Mouse (Mus musculus): Measurements from ENCODE around the gene Tnrc6a. TPM values are rescaled to one million over a fixed set of nuclear protein-coding genes. Genes with fewer than 3 reads are reported as not detected.

Gene Tnrc6a
- polyA plus RNA-seq, 1 experiment: 84.5 TPM

- DNase-seq: no peak
- no peak overlapping the region for H3K27ac ChIP-seq (ENCODE audit: control insufficient read depth, insufficient read depth, low read length)
- WGBS: 74% methylated on average over 13 of the region's 13 CpGs
Observed at GRCm38 (mm10) chr7:123108058-123109055, 15.3 kb upstream of the Tnrc6a start.

GRCm38 (mm10) chr7:123109361-123110000, 14.2 kb upstream of the Tnrc6a start:
- no peak overlapping the region for H3K27ac ChIP-seq (ENCODE audit: control insufficient read depth, insufficient read depth, low read length)
- H3K27me3 ChIP-seq (ENCODE audit: control insufficient read depth, insufficient read depth, low read length): no peaks in the 10 kb centered on the region
- 87% methylated on average over 7 of the region's 7 CpGs for WGBS
- TF ChIP-seq POLR2A (IDR thresholded peaks at IDR 0.05; ENCODE audit: control insufficient read depth, extremely low read depth, insufficient read depth, low read length, poor library complexity): no peak
- TF ChIP-seq CTCF (IDR thresholded peaks at IDR 0.05; ENCODE audit: borderline replicate concordance, control insufficient read depth, extremely low read depth, insufficient read depth, low read length, poor library complexity): no peak
- DNase-seq: no peak
- no peaks in the 10 kb centered on the region for H3K36me3 ChIP-seq (ENCODE audit: control insufficient read depth, insufficient read depth, low read length)
- no peaks in the 10 kb centered on the region for H3K4me1 ChIP-seq (replicated peaks; ENCODE audit: control insufficient read depth, insufficient read depth, low read length)
- H3K4me3 ChIP-seq (ENCODE audit: control insufficient read depth, insufficient read depth, low read length): no peak overlapping the region

More at GRCm38 (mm10) chr7:123108058-123109055, 15.3 kb upstream of the Tnrc6a start:
- TF ChIP-seq CTCF (IDR thresholded peaks at IDR 0.05; ENCODE audit: borderline replicate concordance, control insufficient read depth, extremely low read depth, insufficient read depth, low read length, poor library complexity): no peak
- TF ChIP-seq POLR2A (IDR thresholded peaks at IDR 0.05; ENCODE audit: control insufficient read depth, extremely low read depth, insufficient read depth, low read length, poor library complexity): no peak
- Histone ChIP-seq H3K36me3 (ENCODE audit: control insufficient read depth, insufficient read depth, low read length) (no peaks in the 10 kb centered on the region), H3K4me3 (ENCODE audit: control insufficient read depth, insufficient read depth, low read length) (no peak overlapping the region), H3K27me3 (ENCODE audit: control insufficient read depth, insufficient read depth, low read length) (no peaks in the 10 kb centered on the region), H3K4me1 (replicated peaks; ENCODE audit: control insufficient read depth, insufficient read depth, low read length) (no peaks in the 10 kb centered on the region)

DNA sequence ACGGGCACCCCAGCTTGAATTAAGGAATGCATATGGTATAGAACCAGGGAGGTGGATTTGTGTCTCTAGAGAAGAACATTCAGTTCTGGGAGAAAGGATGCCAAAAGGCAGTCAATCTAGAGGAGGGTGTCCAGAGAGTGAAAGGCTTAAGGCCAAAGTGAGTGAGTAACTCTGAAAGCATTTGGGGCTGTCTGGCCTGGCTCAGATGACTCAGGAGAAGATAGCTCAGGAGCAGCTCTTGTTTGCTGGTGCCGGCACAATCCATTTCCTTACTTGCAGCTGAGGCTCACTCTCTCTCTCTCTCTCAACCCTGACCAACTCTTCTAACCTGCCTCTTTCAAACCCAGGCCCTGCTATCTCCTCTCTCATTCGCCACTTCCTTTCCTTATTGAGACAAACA, 13.6 kb upstream of the Tnrc6a start:
- no peak overlapping the region for H3K4me3 ChIP-seq (ENCODE audit: control insufficient read depth, insufficient read depth, low read length)
- WGBS: 79% methylated on average over 3 of the region's 3 CpGs
- no peaks in the 10 kb centered on the region for H3K4me1 ChIP-seq (replicated peaks; ENCODE audit: control insufficient read depth, insufficient read depth, low read length)
- no peaks in the 10 kb centered on the region for H3K27me3 ChIP-seq (ENCODE audit: control insufficient read depth, insufficient read depth, low read length)
- DNase-seq: no peak
- no peak overlapping the region for H3K27ac ChIP-seq (ENCODE audit: control insufficient read depth, insufficient read depth, low read length)
- TF ChIP-seq CTCF (IDR thresholded peaks at IDR 0.05; ENCODE audit: borderline replicate concordance, control insufficient read depth, extremely low read depth, insufficient read depth, low read length, poor library complexity): no peak
- TF ChIP-seq POLR2A (IDR thresholded peaks at IDR 0.05; ENCODE audit: control insufficient read depth, extremely low read depth, insufficient read depth, low read length, poor library complexity): no peak
- no peaks in the 10 kb centered on the region for H3K36me3 ChIP-seq (ENCODE audit: control insufficient read depth, insufficient read depth, low read length)

- Histone ChIP-seq H3K27me3 (ENCODE audit: control insufficient read depth, insufficient read depth, low read length) (no peaks in the 10 kb centered on the region), H3K4me3 (ENCODE audit: control insufficient read depth, insufficient read depth, low read length) (no peak overlapping the region), H3K4me1 (replicated peaks; ENCODE audit: control insufficient read depth, insufficient read depth, low read length) (no peaks in the 10 kb centered on the region), H3K36me3 (ENCODE audit: control insufficient read depth, insufficient read depth, low read length) (no peaks in the 10 kb centered on the region), H3K27ac (ENCODE audit: control insufficient read depth, insufficient read depth, low read length) (no peak overlapping the region)
- no peak for DNase-seq
- WGBS: 90% methylated on average over 6 of the region's 6 CpGs
- no peak for TF ChIP-seq CTCF (IDR thresholded peaks at IDR 0.05; ENCODE audit: borderline replicate concordance, control insufficient read depth, extremely low read depth, insufficient read depth, low read length, poor library complexity)
Observed at GRCm38 (mm10) chr7:123113590-123113989, 10.1 kb upstream of the Tnrc6a start.

GRCm38 (mm10) chr7:123116799-123117198, 6.9 kb upstream of the Tnrc6a start:
- no peaks in the 10 kb centered on the region for H3K4me1 ChIP-seq (replicated peaks; ENCODE audit: control insufficient read depth, insufficient read depth, low read length)
- H3K27ac ChIP-seq (ENCODE audit: control insufficient read depth, insufficient read depth, low read length): no peak overlapping the region
- DNase-seq: no peak
- TF ChIP-seq CTCF (IDR thresholded peaks at IDR 0.05; ENCODE audit: borderline replicate concordance, control insufficient read depth, extremely low read depth, insufficient read depth, low read length, poor library complexity) (no peak), POLR2A (IDR thresholded peaks at IDR 0.05; ENCODE audit: control insufficient read depth, extremely low read depth, insufficient read depth, low read length, poor library complexity) (no peak)
- 80% methylated on average over 12 of the region's 12 CpGs for WGBS
- H3K36me3 ChIP-seq (ENCODE audit: control insufficient read depth, insufficient read depth, low read length): no peaks in the 10 kb centered on the region
- H3K4me3 ChIP-seq (ENCODE audit: control insufficient read depth, insufficient read depth, low read length): no peak overlapping the region
- H3K27me3 ChIP-seq (ENCODE audit: control insufficient read depth, insufficient read depth, low read length): no peaks in the 10 kb centered on the region

DNA sequence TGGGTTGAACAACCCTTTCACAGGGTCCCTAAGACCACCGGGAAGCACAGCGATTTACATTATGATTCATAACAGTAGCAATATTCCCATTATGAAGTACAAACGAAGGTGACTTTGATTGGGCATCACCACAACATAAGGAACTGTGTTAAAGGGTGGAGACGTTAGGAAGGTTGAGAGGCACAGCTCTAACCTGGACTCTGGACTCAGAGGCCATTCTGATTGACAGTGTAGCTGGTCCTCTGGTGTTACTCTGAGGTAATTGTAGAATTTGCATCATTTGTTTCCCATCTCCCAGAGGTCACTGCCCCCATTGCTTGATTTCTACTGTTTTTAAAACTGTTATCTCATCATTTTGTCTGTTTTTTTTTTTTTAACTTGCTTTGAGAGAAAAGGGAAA, 6.5 kb upstream of the Tnrc6a start:
- Histone ChIP-seq H3K27me3 (ENCODE audit: control insufficient read depth, insufficient read depth, low read length) (no peaks in the 10 kb centered on the region), H3K36me3 (ENCODE audit: control insufficient read depth, insufficient read depth, low read length) (no peaks in the 10 kb centered on the region), H3K4me1 (replicated peaks; ENCODE audit: control insufficient read depth, insufficient read depth, low read length) (no peaks in the 10 kb centered on the region), H3K4me3 (ENCODE audit: control insufficient read depth, insufficient read depth, low read length) (no peak overlapping the region), H3K27ac (ENCODE audit: control insufficient read depth, insufficient read depth, low read length) (no peak overlapping the region)
- DNase-seq: no peak
- no peak for TF ChIP-seq POLR2A (IDR thresholded peaks at IDR 0.05; ENCODE audit: control insufficient read depth, extremely low read depth, insufficient read depth, low read length, poor library complexity)
- no peak for TF ChIP-seq CTCF (IDR thresholded peaks at IDR 0.05; ENCODE audit: borderline replicate concordance, control insufficient read depth, extremely low read depth, insufficient read depth, low read length, poor library complexity)
- 91% methylated on average over 4 of the region's 4 CpGs for WGBS

Data from thymus, adult 2 months (tissue).